Mouse (Mus musculus): Measurements from ENCODE around the gene Rdm1.
"Not testable (repeated sequence)": the region's sequence is repeated elsewhere in the genome, so short reads cannot be mapped to it uniquely, and the experiment has no call there.

DNA sequence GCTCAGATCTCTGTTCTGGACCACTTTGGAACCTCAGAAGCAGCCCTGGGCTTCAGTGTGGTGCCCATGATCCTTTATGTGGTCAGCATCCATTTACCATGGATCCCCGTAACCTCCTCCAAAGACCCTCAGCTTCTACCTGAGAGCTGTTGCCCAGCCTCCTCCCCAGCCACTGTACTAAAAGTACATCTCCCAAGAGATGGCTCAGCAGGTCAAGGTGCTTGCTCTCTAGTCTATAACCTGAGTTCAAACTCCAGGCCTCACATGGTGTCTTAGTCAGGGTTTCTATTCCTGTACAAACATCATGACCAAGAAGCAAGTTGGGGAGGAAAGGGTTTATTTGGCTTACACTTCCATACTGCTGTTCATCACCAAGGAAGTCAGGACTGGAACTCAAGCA is 42.0 kb upstream of the Rdm1 start:
- not testable (repeated sequence) for TF ChIP-seq CTCF (IDR thresholded peaks at IDR 0.05; ENCODE audit: low read depth); EP300 (optimal IDR thresholded peaks at IDR 0.05)
